Mouse (Mus musculus): ENCODE results near the gene Fam189a2. TPM values are rescaled to one million over a fixed set of nuclear protein-coding genes. Genes with fewer than 3 reads are reported as not detected.

The Fam189a2 gene
- polyA plus RNA-seq, 1 experiment from 2014 or later, result 2.8 TPM

GRCm38 (mm10) chr19:24007002-24007637, 23.7 kb downstream of the Fam189a2 start:
- H3K27me3 ChIP-seq (ENCODE audit: control insufficient read depth, insufficient read depth, low read length), result no peaks in the 10 kb centered on the region
- no peak overlapping the region for H3K4me2 ChIP-seq
- H3K27ac ChIP-seq (ENCODE audit: low read depth, low read length), result no peak overlapping the region
- H3K4me1 ChIP-seq (ENCODE audit: control insufficient read depth, insufficient read depth, low read length), result no peaks in the 10 kb centered on the region
- peak; percentile 56 for DNase-seq (ENCODE audit: low spot score, missing footprints)
- ATAC-seq (ENCODE audit: low FRiP score), result no peak
- 89% methylated on average over 10 of the region's 10 CpGs for WGBS
- H3K4me3 ChIP-seq (ENCODE audit: low read depth, low read length), result no peak overlapping the region
- H3K9ac ChIP-seq (ENCODE audit: low read length), result no peak overlapping the region
- H3K36me3 ChIP-seq (ENCODE audit: control insufficient read depth, insufficient read depth, low read length), result no peaks in the 10 kb centered on the region
- H3K9me3 ChIP-seq (ENCODE audit: control insufficient read depth, low read length), result no peaks in the 10 kb centered on the region

DNA sequence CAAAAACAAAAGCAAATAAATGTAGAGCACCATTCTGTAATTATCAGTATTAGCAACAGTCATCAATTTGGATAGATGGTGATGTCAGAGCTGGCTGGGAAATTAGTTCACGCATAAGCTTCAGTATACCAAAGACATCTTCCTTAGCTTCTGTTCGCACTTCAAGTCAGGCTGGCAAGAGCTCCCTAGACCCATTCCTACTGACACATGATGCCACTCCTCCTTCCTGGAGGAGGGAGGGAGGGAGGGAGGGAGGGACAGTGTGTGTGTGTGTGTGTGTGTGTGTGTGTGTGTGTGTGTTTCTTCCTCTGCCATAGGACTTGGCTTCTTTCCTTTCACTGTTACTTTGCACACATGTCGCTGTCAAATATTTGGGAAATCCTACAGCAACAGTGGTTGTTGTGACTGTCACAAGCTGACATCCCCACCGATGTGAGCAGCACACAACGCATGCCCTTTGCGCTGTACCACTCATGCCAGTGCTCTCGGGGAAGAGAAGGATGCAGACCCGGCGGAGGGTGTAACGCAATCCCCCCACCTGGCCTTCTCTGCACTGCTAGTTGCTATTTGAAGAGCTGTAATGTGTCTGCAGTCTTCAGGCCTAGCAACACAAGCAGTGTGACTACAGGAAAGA, 34.9 kb downstream of the Fam189a2 start:
- Histone ChIP-seq H3K36me3 (ENCODE audit: control insufficient read depth, insufficient read depth, low read length) (no peaks in the 10 kb centered on the region), H3K9ac (ENCODE audit: low read length) (no peak overlapping the region), H3K4me2 (no peak overlapping the region), H3K9me3 (ENCODE audit: control insufficient read depth, low read length) (no peaks in the 10 kb centered on the region), H3K4me1 (ENCODE audit: control insufficient read depth, insufficient read depth, low read length) (no peaks in the 10 kb centered on the region), H3K4me3 (ENCODE audit: low read depth, low read length) (no peak overlapping the region), H3K27me3 (ENCODE audit: control insufficient read depth, insufficient read depth, low read length) (no peaks in the 10 kb centered on the region), H3K27ac (ENCODE audit: low read depth, low read length) (no peak overlapping the region)
- 88% methylated on average over 10 of the region's 10 CpGs for WGBS
- DNase-seq (ENCODE audit: low spot score, missing footprints), result no peak
- ATAC-seq (ENCODE audit: low FRiP score), result no peak

DNA sequence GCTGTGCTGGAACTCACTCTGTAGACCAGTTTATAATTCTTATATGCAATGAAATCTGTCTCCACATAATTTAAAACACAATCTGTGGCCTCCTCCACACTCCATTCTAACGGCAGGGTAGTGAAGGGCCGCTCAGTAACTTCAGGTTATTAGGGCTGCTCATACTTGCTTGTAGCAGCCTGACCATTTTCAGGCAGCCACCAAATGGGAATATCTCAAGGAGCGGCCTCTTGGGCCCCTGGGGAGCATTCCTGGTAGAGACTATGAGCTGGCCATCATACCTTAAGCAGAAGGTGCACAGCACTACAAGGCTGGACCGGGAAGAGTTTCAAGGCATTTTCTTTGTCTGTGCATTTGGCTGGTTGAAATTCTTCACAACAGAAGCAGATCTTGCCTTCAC, 42.7 kb downstream of the Fam189a2 start:
- Histone ChIP-seq H3K4me1 (ENCODE audit: control insufficient read depth, insufficient read depth, low read length) (no peaks in the 10 kb centered on the region), H3K4me3 (ENCODE audit: low read depth, low read length) (no peak overlapping the region), H3K4me2 (no peak overlapping the region), H3K9me3 (ENCODE audit: control insufficient read depth, low read length) (no peaks in the 10 kb centered on the region), H3K36me3 (ENCODE audit: control insufficient read depth, insufficient read depth, low read length) (no peaks in the 10 kb centered on the region), H3K27me3 (ENCODE audit: control insufficient read depth, insufficient read depth, low read length) (no peaks in the 10 kb centered on the region), H3K9ac (ENCODE audit: low read length) (no peak overlapping the region), H3K27ac (ENCODE audit: low read depth, low read length) (no peak overlapping the region)
- ATAC-seq (ENCODE audit: low FRiP score) (no peak), DNase-seq (ENCODE audit: low spot score, missing footprints) (no peak)
- 89% methylated on average over 4 of the region's 4 CpGs for WGBS

- WGBS, result 66% methylated on average over 2 of the region's 2 CpGs
- Histone ChIP-seq H3K4me1 (ENCODE audit: control insufficient read depth, insufficient read depth, low read length) (no peaks in the 10 kb centered on the region), H3K36me3 (ENCODE audit: control insufficient read depth, insufficient read depth, low read length) (no peaks in the 10 kb centered on the region), H3K4me2 (no peak overlapping the region), H3K27ac (ENCODE audit: low read depth, low read length) (no peak overlapping the region), H3K4me3 (ENCODE audit: low read depth, low read length) (no peak overlapping the region), H3K9ac (ENCODE audit: low read length) (no peak overlapping the region), H3K9me3 (ENCODE audit: control insufficient read depth, low read length) (no peaks in the 10 kb centered on the region), H3K27me3 (ENCODE audit: control insufficient read depth, insufficient read depth, low read length) (no peaks in the 10 kb centered on the region)
- DNase-seq (ENCODE audit: low spot score, missing footprints) (no peak), ATAC-seq (ENCODE audit: low FRiP score) (no peak)
These were observed 43.5 kb downstream of the Fam189a2 start for GRCm38 (mm10) chr19:23987291-23987690.

- H3K9ac ChIP-seq (ENCODE audit: low read length), result no peak overlapping the region
- no peaks in the 10 kb centered on the region for H3K36me3 ChIP-seq (ENCODE audit: control insufficient read depth, insufficient read depth, low read length)
- 81% methylated on average over 6 of the region's 6 CpGs for WGBS
- H3K27ac ChIP-seq (ENCODE audit: low read depth, low read length), result no peak overlapping the region
- no peak for DNase-seq (ENCODE audit: low spot score, missing footprints)
- no peaks in the 10 kb centered on the region for H3K4me1 ChIP-seq (ENCODE audit: control insufficient read depth, insufficient read depth, low read length)
- H3K9me3 ChIP-seq (ENCODE audit: control insufficient read depth, low read length), result no peaks in the 10 kb centered on the region
- no peak for ATAC-seq (ENCODE audit: low FRiP score)
- no peak overlapping the region for H3K4me2 ChIP-seq
- H3K4me3 ChIP-seq (ENCODE audit: low read depth, low read length), result no peak overlapping the region
- H3K27me3 ChIP-seq (ENCODE audit: control insufficient read depth, insufficient read depth, low read length), result no peaks in the 10 kb centered on the region
These were observed 46.6 kb downstream of the Fam189a2 start for GRCm38 (mm10) chr19:23984186-23984585.

- Histone ChIP-seq H3K27me3 (ENCODE audit: control insufficient read depth, insufficient read depth, low read length) (no peaks in the 10 kb centered on the region), H3K4me2 (no peak overlapping the region), H3K4me3 (ENCODE audit: low read depth, low read length) (no peak overlapping the region), H3K9ac (ENCODE audit: low read length) (no peak overlapping the region), H3K9me3 (ENCODE audit: control insufficient read depth, low read length) (no peaks in the 10 kb centered on the region), H3K4me1 (ENCODE audit: control insufficient read depth, insufficient read depth, low read length) (no peaks in the 10 kb centered on the region), H3K36me3 (ENCODE audit: control insufficient read depth, insufficient read depth, low read length) (no peaks in the 10 kb centered on the region), H3K27ac (ENCODE audit: low read depth, low read length) (no peak overlapping the region)
- ATAC-seq (ENCODE audit: low FRiP score) (no peak), DNase-seq (ENCODE audit: low spot score, missing footprints) (no peak)
- WGBS, result 82% methylated on average over 3 of the region's 3 CpGs
These were observed 50.2 kb downstream of the Fam189a2 start for GRCm38 (mm10) chr19:23980598-23980997.

DNA sequence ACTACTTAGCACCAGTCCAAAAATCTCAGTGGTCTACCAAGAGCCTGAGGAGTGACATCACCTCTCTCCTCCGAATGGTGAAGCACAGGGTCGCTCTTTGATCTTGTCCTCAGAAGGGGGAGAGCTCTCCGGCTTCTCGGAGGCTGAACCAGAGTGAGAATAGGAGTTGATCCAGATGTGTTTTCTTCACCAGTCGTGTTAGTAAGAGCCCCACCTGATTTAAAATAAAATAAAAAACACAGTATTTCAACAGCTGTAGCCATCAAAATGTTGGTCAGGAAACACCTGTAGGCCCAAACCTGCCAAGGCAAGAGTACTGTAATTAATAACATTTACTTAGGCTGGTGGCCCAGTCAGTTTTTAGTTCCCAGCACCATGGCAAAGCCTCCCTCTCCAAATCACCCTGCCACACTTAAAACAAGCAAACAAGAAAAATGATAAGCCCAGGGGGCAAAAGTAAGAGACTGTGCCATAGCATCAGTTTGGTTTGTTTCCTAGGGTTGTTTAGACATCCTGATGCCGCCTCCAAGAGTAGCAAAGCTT, 52.8 kb downstream of the Fam189a2 start:
- Histone ChIP-seq H3K36me3 (ENCODE audit: control insufficient read depth, insufficient read depth, low read length) (no peaks in the 10 kb centered on the region), H3K27me3 (ENCODE audit: control insufficient read depth, insufficient read depth, low read length) (no peaks in the 10 kb centered on the region), H3K9me3 (ENCODE audit: control insufficient read depth, low read length) (no peaks in the 10 kb centered on the region), H3K4me2 (no peak overlapping the region), H3K27ac (ENCODE audit: low read depth, low read length) (no peak overlapping the region), H3K4me1 (ENCODE audit: control insufficient read depth, insufficient read depth, low read length) (no peaks in the 10 kb centered on the region; the same call in 1 of the 2 replicates), H3K9ac (ENCODE audit: low read length) (no peak overlapping the region), H3K4me3 (ENCODE audit: low read depth, low read length) (no peak overlapping the region)
- DNase-seq (ENCODE audit: low spot score, missing footprints) (no peak), ATAC-seq (ENCODE audit: low FRiP score) (no peak)
- WGBS, result 69% methylated on average over 6 of the region's 6 CpGs

- H3K4me1 ChIP-seq (ENCODE audit: control insufficient read depth, insufficient read depth, low read length), result no peaks in the 10 kb centered on the region; the same call in 1 of the 2 replicates
- ATAC-seq (ENCODE audit: low FRiP score), result no peak
- WGBS, result 65% methylated on average over 16 of the region's 16 CpGs
These were observed 57.8 kb downstream of the Fam189a2 start for GRCm38 (mm10) chr19:23972881-23973649.

DNA sequence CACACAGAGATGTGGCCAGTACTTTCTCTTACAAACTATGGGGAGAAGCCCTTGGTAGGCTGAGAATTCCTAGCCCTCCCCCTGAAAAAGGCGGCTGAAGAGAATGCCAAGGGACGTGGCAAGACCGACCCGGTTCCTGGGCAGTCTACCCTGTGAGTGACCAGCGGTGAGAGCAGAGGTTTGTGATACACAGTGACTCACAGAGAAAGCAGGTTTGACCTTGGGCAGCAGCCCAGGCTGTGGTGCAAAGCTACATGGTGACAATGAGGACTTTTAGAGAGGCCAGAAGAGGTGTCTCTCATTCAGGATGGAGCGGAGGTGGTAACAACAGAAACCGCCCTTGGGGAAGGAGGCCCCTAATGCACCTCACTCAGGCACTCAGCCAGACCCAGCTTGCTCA, 59.4 kb downstream of the Fam189a2 start:
- no peak for ATAC-seq (ENCODE audit: low FRiP score)
- H3K36me3 ChIP-seq (ENCODE audit: control insufficient read depth, insufficient read depth, low read length), result no peaks in the 10 kb centered on the region

More at GRCm38 (mm10) chr19:23972881-23973649, 57.8 kb downstream of the Fam189a2 start:
- Histone ChIP-seq H3K27me3 (ENCODE audit: control insufficient read depth, insufficient read depth, low read length) (no peaks in the 10 kb centered on the region), H3K36me3 (ENCODE audit: control insufficient read depth, insufficient read depth, low read length) (no peaks in the 10 kb centered on the region), H3K4me2 (no peak overlapping the region), H3K9ac (ENCODE audit: low read length) (0 out of 2 replicates have a peak overlapping the region, but pooled peaks have one; percentile 4), H3K4me3 (ENCODE audit: low read depth, low read length) (no peak overlapping the region), H3K27ac (ENCODE audit: low read depth, low read length) (no peak overlapping the region), H3K9me3 (ENCODE audit: control insufficient read depth, low read length) (no peaks in the 10 kb centered on the region)
- no peak for DNase-seq (ENCODE audit: low spot score, missing footprints)

More for the DNA sequence above, 59.4 kb downstream of the Fam189a2 start:
- Histone ChIP-seq H3K4me3 (ENCODE audit: low read depth, low read length) (no peak overlapping the region), H3K9me3 (ENCODE audit: control insufficient read depth, low read length) (no peaks in the 10 kb centered on the region), H3K9ac (ENCODE audit: low read length) (no peak overlapping the region), H3K27me3 (ENCODE audit: control insufficient read depth, insufficient read depth, low read length) (no peaks in the 10 kb centered on the region), H3K4me1 (ENCODE audit: control insufficient read depth, insufficient read depth, low read length) (no peaks in the 10 kb centered on the region; the same call in 1 of the 2 replicates), H3K4me2 (no peak overlapping the region), H3K27ac (ENCODE audit: low read depth, low read length) (no peak overlapping the region)
- DNase-seq (ENCODE audit: low spot score, missing footprints), result no peak
- 88% methylated on average over 7 of the region's 7 CpGs for WGBS
